Mouse (Mus musculus): ENCODE data around the gene Vsig10.
A peak's percentile ranks its signal among the peaks of the same experiment; 100 is the strongest.

DNA sequence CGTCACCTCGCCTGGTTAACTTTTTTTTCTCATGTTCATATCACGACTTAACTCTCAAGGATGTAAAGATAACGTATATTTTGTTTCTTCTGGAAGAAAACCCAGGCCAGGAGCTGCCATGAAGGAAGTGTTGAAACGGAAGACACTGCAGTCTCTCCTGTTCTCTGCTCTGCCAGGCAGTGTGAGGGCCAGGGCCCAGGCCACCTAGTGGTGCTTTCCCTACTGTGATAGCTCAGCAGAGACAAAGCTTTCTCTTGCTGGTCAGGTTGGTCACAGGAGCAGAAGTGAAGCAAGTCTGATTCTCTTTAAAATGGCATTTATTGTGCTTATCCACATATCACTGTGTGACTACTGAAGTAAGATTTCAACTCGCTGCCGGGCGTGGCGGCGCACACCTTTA, 37.3 kb upstream of the Vsig10 start:
- TF ChIP-seq CTCF (IDR thresholded peaks at IDR 0.05; ENCODE audit: borderline replicate concordance, insufficient read depth, low read length): peak; percentile 40; the same call in 1 of the 2 replicates
- no peak for TF ChIP-seq POLR2A (IDR thresholded peaks at IDR 0.05; ENCODE audit: low read depth, low read length)
